Mouse (Mus musculus) embryonic fibroblast, embryonic 13.5 days (primary cell): ENCODE data around the gene Ssr2.

ENCODE experiments used
- CTCF ChIP-seq: IDR thresholded peaks from 2 replicates; pipeline ENCODE4 v1.5.1; 2011; ENCODE audit warnings: mild to moderate bottlenecking, control low read depth, low read length, moderate library complexity, borderline replicate concordance; ENCODE audit not compliant: insufficient read depth
- POLR2A ChIP-seq: IDR thresholded peaks from 2 replicates; pipeline ENCODE4 v1.6.1; 2011; ENCODE audit warnings: low read depth, mild to moderate bottlenecking, control low read depth, low read length, moderate library complexity

DNA sequence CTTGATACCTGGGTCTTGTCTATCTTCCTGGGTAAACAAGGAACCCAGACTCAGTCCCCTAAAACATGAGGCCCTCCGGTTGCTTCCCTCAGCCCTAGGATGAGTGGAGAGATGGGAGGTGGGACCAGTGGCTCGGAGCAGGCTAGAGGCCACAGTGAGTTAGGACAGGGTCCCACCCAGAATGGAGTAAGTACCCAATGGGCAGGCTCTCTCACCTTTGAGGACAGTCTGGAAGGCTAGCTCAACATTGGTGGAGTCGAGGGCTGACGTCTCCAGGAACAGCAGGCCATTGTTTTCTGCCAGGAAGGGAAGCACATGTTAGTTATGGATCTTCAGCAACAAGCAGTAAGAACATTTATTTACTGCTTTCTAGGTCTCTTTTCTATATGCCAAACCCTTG, 33.2 kb upstream of the Ssr2 start:
- TF ChIP-seq CTCF (no peak), POLR2A (no peak)
